8 mouse cellular contexts compared by ENCODE assay signal in the genomic region with DNA sequence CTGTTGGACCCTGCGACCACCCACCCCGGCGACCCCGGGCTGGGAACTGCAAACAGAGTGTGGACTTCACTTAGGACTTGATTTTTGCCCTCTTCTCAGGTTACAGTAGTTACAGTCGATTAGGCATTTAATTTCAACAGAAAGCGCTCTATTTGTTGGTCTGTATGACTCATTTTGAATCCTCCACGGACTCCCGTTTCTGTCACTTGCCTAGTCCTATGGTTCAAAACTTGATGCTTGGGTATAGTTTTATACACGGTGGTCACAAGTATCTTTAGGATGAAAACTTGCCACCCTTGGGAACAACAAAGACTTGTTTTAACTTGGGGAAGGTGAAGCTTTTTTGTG. TPM values are rescaled to one million over a fixed set of nuclear protein-coding genes. Genes with fewer than 3 reads are reported as not detected.
A peak's percentile ranks its signal among the peaks of the same experiment; 100 is the strongest.
DNase-seq lines count a peak whose midpoint lies in the region; ATAC-seq lines count a peak whose summit lies in the region.

No protein-coding gene starts in this region.

- H3K4me3 ChIP-seq in erythroblast, embryonic 14.5 days (replicated peaks), result peak overlapping the region; percentile 48
- peak overlapping the region; percentile 89 for H3K4me3 ChIP-seq in megakaryocyte, embryonic 14.5 days (replicated peaks)
- H3K4me3 ChIP-seq in limb, embryonic 15.5 days, result peak overlapping the region; percentile 70
- H3K4me3 ChIP-seq in stomach, embryonic 16.5 days (replicated peaks; ENCODE audit: low read length), result peak overlapping the region; percentile 72

- peak overlapping the region; percentile 33 for H3K9ac ChIP-seq in limb, embryonic 15.5 days
- H3K9ac ChIP-seq in stomach, embryonic 16.5 days (ENCODE audit: low read length), result peak overlapping the region; percentile 78

- no peak for ATAC-seq in erythroblast, adult 5-6 weeks (replicated peaks; ENCODE audit: low FRiP score, poor library complexity, severe bottlenecking)
- no peak for ATAC-seq in megakaryocyte, adult 5-6 weeks (ENCODE audit: poor library complexity, severe bottlenecking)
- peak; percentile 25; the same call in 1 of the 2 replicates for ATAC-seq in limb, embryonic 15.5 days (ENCODE audit: insufficient number of reproducible peaks, low FRiP score, low TSS enrichment, low read depth)
- no peak for ATAC-seq in stomach, embryonic 16.5 days (ENCODE audit: insufficient read depth, low FRiP score)

- H3K27me3 ChIP-seq in erythroblast, embryonic 14.5 days (ENCODE audit: control insufficient read depth), result peaks cover 26% of the 10 kb centered on the region
- peaks cover 54% of the 10 kb centered on the region for H3K27me3 ChIP-seq in megakaryocyte, embryonic 14.5 days (replicated peaks)
- H3K27me3 ChIP-seq in limb, embryonic 15.5 days, result no peaks in the 10 kb centered on the region
- no peaks in the 10 kb centered on the region for H3K27me3 ChIP-seq in stomach, embryonic 16.5 days (ENCODE audit: control insufficient read depth, insufficient read depth, low read length)

- no peak for DNase-seq in retina, embryonic 14.5 days (ENCODE audit: low spot score)
- DNase-seq in right cerebral cortex, adult 2 months (ENCODE audit: low spot score in 2 of 2), result no peak

- H3K36me3 ChIP-seq in erythroblast, embryonic 14.5 days (ENCODE audit: control insufficient read depth), result no peaks in the 10 kb centered on the region
- H3K36me3 ChIP-seq in megakaryocyte, embryonic 14.5 days (replicated peaks; ENCODE audit: low read length), result no peaks in the 10 kb centered on the region
- H3K36me3 ChIP-seq in limb, embryonic 15.5 days, result no peaks in the 10 kb centered on the region
- H3K36me3 ChIP-seq in stomach, embryonic 16.5 days (ENCODE audit: control insufficient read depth, insufficient read depth, low read length), result no peaks in the 10 kb centered on the region

- no peaks in the 10 kb centered on the region for H3K4me1 ChIP-seq in erythroblast, embryonic 14.5 days (ENCODE audit: control insufficient read depth)
- peaks cover 11% of the 10 kb centered on the region for H3K4me1 ChIP-seq in megakaryocyte, embryonic 14.5 days
- H3K4me1 ChIP-seq in limb, embryonic 15.5 days, result peaks cover 3% of the 10 kb centered on the region; the same call in 1 of the 2 replicates
- H3K4me1 ChIP-seq in stomach, embryonic 16.5 days (ENCODE audit: control insufficient read depth, insufficient read depth, low read length), result 0 out of 2 replicates have a peak, but pooled peaks cover 7% of the 10 kb centered on the region

- no peaks in the 10 kb centered on the region for H3K9me3 ChIP-seq in erythroblast, embryonic 14.5 days (ENCODE audit: control insufficient read depth, low read length)
- H3K9me3 ChIP-seq in megakaryocyte, embryonic 14.5 days, result peaks cover 3% of the 10 kb centered on the region
- H3K9me3 ChIP-seq in limb, embryonic 15.5 days, result no peaks in the 10 kb centered on the region
- H3K9me3 ChIP-seq in stomach, embryonic 16.5 days (replicated peaks; ENCODE audit: control insufficient read depth, low read length), result no peaks in the 10 kb centered on the region

- H3K4me2 ChIP-seq in limb, embryonic 15.5 days, result peak overlapping the region; percentile 92
- H3K4me2 ChIP-seq in stomach, embryonic 16.5 days (ENCODE audit: low read depth, low read length), result peak overlapping the region; percentile 91

- 0% methylated on average over 9 of the region's 9 CpGs for WGBS in limb, embryonic 15.5 days
- 1% methylated on average over 9 of the region's 9 CpGs for WGBS in stomach, embryonic 16.5 days

- H3K27ac ChIP-seq in limb, embryonic 15.5 days, result no peak overlapping the region
- H3K27ac ChIP-seq in stomach, embryonic 16.5 days (ENCODE audit: low read length), result peak overlapping the region; percentile 80

RNA-seq across cellular contexts. Expression of a gene that starts 0.7 kb away (rescaled TPM):
- polyA plus RNA-seq in erythroblast, embryonic 14.5 days (2012), result not detected in 2 replicates
- not detected in 2 replicates for total RNA-seq in erythroblast, adult 5-6 weeks (2015; ENCODE audit: low replicate concordance)
- total RNA-seq in erythroblast, adult 5-6 weeks (2017; ENCODE audit: low replicate concordance), result not detected in 2 replicates
- polyA plus RNA-seq in megakaryocyte, embryonic 14.5 days (2012; ENCODE audit: insufficient read depth, low replicate concordance), result not detected in 2 replicates
- total RNA-seq in megakaryocyte, adult 5-6 weeks (2015), result 0.05 TPM in 1 of 2 replicates, not detected in the other
- not detected in 2 replicates for total RNA-seq in megakaryocyte, adult 5-6 weeks (2017)
- 12.6 and 13.2 TPM in 2 replicates for polyA plus RNA-seq in limb, embryonic 15.5 days (2015; fragmentation: Nextera tagmentation; extraction: Ambion mirVana)
- polyA plus RNA-seq in stomach, embryonic 16.5 days (2015; fragmentation: Nextera tagmentation; extraction: Ambion mirVana), result 20.1 and 22.6 TPM in 2 replicates

Comparison
In these comparisons a context has a peak if more than half of its experiments do, and no peak if none do; other contexts are left out.
1. RNA of a gene that starts 0.7 kb away (polyA plus RNA-seq): 20.1 to 22.6 TPM in stomach, embryonic 16.5 days and 12.6 to 13.2 TPM in limb, embryonic 15.5 days; not detected in erythroblast, embryonic 14.5 days and not detected in megakaryocyte, embryonic 14.5 days; every median in the first group is over 10 times any median in the second.
2. Peak in every context shown above with its lines, with median percentiles within 50 percentile points of each other: H3K4me3 ChIP-seq.